Mouse (Mus musculus): ENCODE measurements around the gene Rngtt. TPM values are rescaled to one million over a fixed set of nuclear protein-coding genes. Genes with fewer than 3 reads are reported as not detected.

The Rngtt gene
- total RNA-seq, 2 experiments from 2014 or later, result 97.3 to 142 TPM

Other genes starting within 250 kb of the Rngtt start
- not detected in 2 replicates for gene Gabrr2, start 247.3 kb upstream of the Rngtt start, total RNA-seq (2015; ENCODE audit: low replicate concordance)
- not detected in 2 replicates for gene Gabrr2, start 247.3 kb upstream of the Rngtt start, total RNA-seq (2017; ENCODE audit: low replicate concordance)
- gene Gabrr1, start 177.8 kb upstream of the Rngtt start, total RNA-seq (2015; ENCODE audit: low replicate concordance), result not detected in 2 replicates
- not detected in 2 replicates for gene Gabrr1, start 177.8 kb upstream of the Rngtt start, total RNA-seq (2017; ENCODE audit: low replicate concordance)
- not detected in 2 replicates for gene Pm20d2, start 120.6 kb upstream of the Rngtt start, total RNA-seq (2015; ENCODE audit: low replicate concordance)
- gene Pm20d2, start 120.6 kb upstream of the Rngtt start, total RNA-seq (2017; ENCODE audit: low replicate concordance), result not detected in 2 replicates
- not detected in 2 replicates for gene Srsf12, start 101.3 kb upstream of the Rngtt start, total RNA-seq (2015; ENCODE audit: low replicate concordance)
- gene Srsf12, start 101.3 kb upstream of the Rngtt start, total RNA-seq (2017; ENCODE audit: low replicate concordance), result not detected in 2 replicates
- 103 and 121 TPM in 2 replicates for gene Pnrc1, start 20.1 kb upstream of the Rngtt start, total RNA-seq (2015; ENCODE audit: low replicate concordance)
- gene Pnrc1, start 20.1 kb upstream of the Rngtt start, total RNA-seq (2017; ENCODE audit: low replicate concordance), result 66.6 and 83.0 TPM in 2 replicates

Data from erythroid progenitor cell, adult 5-6 weeks (primary cell).